Mouse (Mus musculus) C2C12 (cell line): ENCODE results near the gene Klf12. TPM values are rescaled to one million over a fixed set of nuclear protein-coding genes. Genes with fewer than 3 reads are reported as not detected.

Experiments
- H3K27me3 ChIP-seq: one replicate; pipeline ENCODE4 v1.6.1; 2011; ENCODE audit not compliant: control insufficient read depth, insufficient read depth, insufficient read length
- H3K36me3 ChIP-seq: one replicate; pipeline ENCODE4 v1.6.1; 2011; ENCODE audit not compliant: control insufficient read depth, insufficient read depth
- H3K4me3 ChIP-seq: one replicate; pipeline ENCODE4 v1.5.1; 2011; ENCODE audit warnings: mild to moderate bottlenecking, control low read depth; ENCODE audit not compliant: poor library complexity, insufficient read depth, severe bottlenecking
- H3K79me2 ChIP-seq: one replicate; pipeline ENCODE4 v1.6.1; 2011; ENCODE audit not compliant: control insufficient read depth, insufficient read depth
- H3K79me3 ChIP-seq: one replicate; pipeline ENCODE4 v1.6.1; 2011; ENCODE audit warnings: low read depth, control low read depth
- H3ac ChIP-seq: one replicate; pipeline ENCODE3; 2011; ENCODE audit warnings: low read depth; ENCODE audit not compliant: control insufficient read depth, insufficient read length
- CEBPB ChIP-seq: IDR thresholded peaks from one replicate; pipeline ENCODE4 v1.6.1; 2011; ENCODE audit warnings: low read depth, mild to moderate bottlenecking, control low read depth, moderate library complexity
- CTCF ChIP-seq: IDR thresholded peaks from one replicate; pipeline ENCODE4 v1.5.1; 2011; ENCODE audit not compliant: control insufficient read depth, insufficient read depth, insufficient read length
- FOSL1 ChIP-seq: IDR thresholded peaks from one replicate; pipeline ENCODE4 v1.8.0; 2011; ENCODE audit warnings: mild to moderate bottlenecking, low read length; ENCODE audit not compliant: poor library complexity, insufficient read depth, severe bottlenecking
- MAX ChIP-seq: IDR thresholded peaks from one replicate; pipeline ENCODE4 v1.6.1; 2011; ENCODE audit warnings: mild to moderate bottlenecking, control low read depth
- MYOD1 ChIP-seq: IDR thresholded peaks from one replicate; pipeline ENCODE4 v1.6.1; 2011; ENCODE audit warnings: low read depth; ENCODE audit not compliant: control insufficient read depth, insufficient read length
- MYOG ChIP-seq: IDR thresholded peaks from one replicate; pipeline ENCODE4 v1.6.1; 2011; ENCODE audit not compliant: control insufficient read depth, insufficient read length; ENCODE audit errors: extremely low read depth
- USF1 ChIP-seq: IDR thresholded peaks from one replicate; pipeline ENCODE4 v1.6.1; 2011; ENCODE audit warnings: low read depth, mild to moderate bottlenecking, control low read depth, moderate library complexity
- long read RNA-seq, 2 experiments: library from polyadenylated mRNA; unstranded; transcript quantifications; one replicate each; pipeline ENCODE4 v2.0.0; 2019 to 2020
- polyA plus RNA-seq: library from polyadenylated mRNA; unstranded; fragments of >200 nt; fragmentation: generic; extraction: Trizol; gene quantifications from one replicate; pipeline ENCODE4 v1.2.1, GENCODE M21; 2012; ENCODE audit warnings: missing spikeins

Klf12 gene
- 1.2 TPM for polyA plus RNA-seq
- long read RNA-seq, experiment 1, partial matches to known transcripts = 0 of 1 reads
- long read RNA-seq, experiment 1, other reads (novel, unspliced or antisense) = 1 of 1 reads
- long read RNA-seq, experiment 2 = 0 reads

- H3K79me2 ChIP-seq = no peaks in the 10 kb centered on the region
- peak within 1 kb of the TSS; percentile 40 for H3K4me3 ChIP-seq
- H3K36me3 ChIP-seq = no peaks in the 10 kb centered on the region
- TF ChIP-seq CTCF = no peak
- TF ChIP-seq USF1 = peak; percentile 78
- peak within 1 kb of the TSS; percentile 73 for H3ac ChIP-seq
- no peaks in the 10 kb centered on the region for H3K79me3 ChIP-seq
- H3K27me3 ChIP-seq = no peaks in the 10 kb centered on the region
These were observed at the start of gene Klf12 for GRCm38 (mm10) chr14:100284119-100284860. Gene Klf12, minus strand, starts transcription at chr14:100284679.

- no peaks in the 10 kb centered on the region for H3K79me3 ChIP-seq
- no peak for TF ChIP-seq CEBPB
- TF ChIP-seq USF1 = no peak
- TF ChIP-seq MYOD1 = no peak
- TF ChIP-seq FOSL1 = no peak
- TF ChIP-seq CTCF = no peak
- no peak for TF ChIP-seq MAX
- H3ac ChIP-seq = no peak overlapping the region
- H3K4me3 ChIP-seq = no peak overlapping the region
- no peaks in the 10 kb centered on the region for H3K79me2 ChIP-seq
- H3K36me3 ChIP-seq = no peaks in the 10 kb centered on the region
- H3K27me3 ChIP-seq = no peaks in the 10 kb centered on the region
These were observed 48.9 kb upstream of the Klf12 start for GRCm38 (mm10) chr14:100333369-100333768.

GRCm38 (mm10) chr14:100328602-100329276 is 44.3 kb upstream of the Klf12 start:
- Histone ChIP-seq H3K36me3 (no peaks in the 10 kb centered on the region), H3K4me3 (no peak overlapping the region), H3K79me3 (no peaks in the 10 kb centered on the region), H3ac (no peak overlapping the region), H3K79me2 (no peaks in the 10 kb centered on the region), H3K27me3 (no peaks in the 10 kb centered on the region)
- TF ChIP-seq CEBPB (no peak), CTCF (no peak), MAX (no peak), MYOG (no peak), FOSL1 (no peak), MYOD1 (no peak), USF1 (no peak)

GRCm38 (mm10) chr14:100324303-100324702 is 39.8 kb upstream of the Klf12 start:
- TF ChIP-seq FOSL1 (no peak), MAX (no peak), USF1 (no peak), MYOG (no peak), CTCF (no peak), CEBPB (no peak), MYOD1 (no peak)
- H3K79me3 ChIP-seq = no peaks in the 10 kb centered on the region
- no peaks in the 10 kb centered on the region for H3K79me2 ChIP-seq
- H3K27me3 ChIP-seq = no peaks in the 10 kb centered on the region
- no peak overlapping the region for H3ac ChIP-seq
- H3K36me3 ChIP-seq = no peaks in the 10 kb centered on the region
- no peak overlapping the region for H3K4me3 ChIP-seq

- H3ac ChIP-seq = no peak overlapping the region
- no peaks in the 10 kb centered on the region for H3K79me2 ChIP-seq
- H3K36me3 ChIP-seq = no peaks in the 10 kb centered on the region
- no peaks in the 10 kb centered on the region for H3K27me3 ChIP-seq
- TF ChIP-seq MYOG (no peak), MAX (no peak), MYOD1 (no peak), USF1 (no peak), CTCF (no peak), FOSL1 (no peak), CEBPB (no peak)
- no peak overlapping the region for H3K4me3 ChIP-seq
- no peaks in the 10 kb centered on the region for H3K79me3 ChIP-seq
These were observed 37.5 kb upstream of the Klf12 start for GRCm38 (mm10) chr14:100322012-100322411.

GRCm38 (mm10) chr14:100316780-100317179 is 32.3 kb upstream of the Klf12 start:
- Histone ChIP-seq H3K79me3 (no peaks in the 10 kb centered on the region), H3ac (no peak overlapping the region), H3K36me3 (no peaks in the 10 kb centered on the region), H3K27me3 (no peaks in the 10 kb centered on the region), H3K79me2 (no peaks in the 10 kb centered on the region), H3K4me3 (no peak overlapping the region)
- no peak for TF ChIP-seq USF1
- no peak for TF ChIP-seq MAX
- no peak for TF ChIP-seq MYOD1
- no peak for TF ChIP-seq CEBPB
- TF ChIP-seq CTCF = no peak
